Mouse (Mus musculus) cerebellum, postnatal 14 days (tissue): ENCODE results near the gene Gm39115.

Experiments used
- DNase-seq, 2 experiments: peaks; one replicate each; pipeline ENCODE4 v3.0.0; 2021; ENCODE audit warnings: mixed read lengths in 2 of 2

Gm39115 gene

DNA sequence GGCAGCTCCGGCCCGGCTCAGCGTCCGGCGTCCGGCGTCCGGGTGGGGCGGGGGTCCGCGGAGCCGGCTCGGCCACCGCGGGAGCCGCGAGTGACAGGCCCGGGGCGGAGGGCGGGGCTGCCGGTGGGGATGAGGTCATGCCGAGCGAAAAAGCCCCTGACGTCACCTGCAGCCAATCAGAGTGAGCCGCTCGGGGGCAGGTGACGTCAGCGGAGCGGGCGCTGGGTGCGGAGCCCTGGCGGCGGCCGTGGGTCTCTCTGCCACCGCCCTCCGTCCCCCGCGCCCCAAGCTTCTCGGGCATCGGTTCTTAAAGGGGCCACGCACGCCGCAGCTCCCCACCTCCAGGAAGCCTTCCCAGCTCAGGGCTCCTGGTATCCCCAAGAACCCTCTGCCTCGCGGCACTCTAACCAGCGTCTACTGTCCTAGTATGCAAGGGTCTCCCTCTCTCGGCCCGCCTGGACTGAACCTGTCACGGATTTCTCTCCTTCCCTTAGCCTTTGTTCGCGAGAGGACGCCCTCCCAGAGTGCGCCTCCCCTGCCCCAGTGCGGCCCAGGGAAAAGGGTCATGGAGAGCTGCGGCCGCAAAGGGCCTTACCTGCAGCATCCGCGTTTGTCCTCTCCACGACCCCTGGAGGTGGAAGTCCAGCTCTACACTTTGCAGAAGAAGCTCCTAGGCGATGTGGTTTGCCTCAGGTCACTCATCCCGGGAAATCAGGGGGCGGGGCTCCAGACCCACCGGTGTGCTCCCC lies 40.5 kb downstream of the Gm39115 start, which contains the start of gene Dusp8:
Gene Dusp8, minus strand, starts transcription at position 661 of the 749 bp plus-strand sequence.
- peak; percentile 99 for DNase-seq

DNA sequence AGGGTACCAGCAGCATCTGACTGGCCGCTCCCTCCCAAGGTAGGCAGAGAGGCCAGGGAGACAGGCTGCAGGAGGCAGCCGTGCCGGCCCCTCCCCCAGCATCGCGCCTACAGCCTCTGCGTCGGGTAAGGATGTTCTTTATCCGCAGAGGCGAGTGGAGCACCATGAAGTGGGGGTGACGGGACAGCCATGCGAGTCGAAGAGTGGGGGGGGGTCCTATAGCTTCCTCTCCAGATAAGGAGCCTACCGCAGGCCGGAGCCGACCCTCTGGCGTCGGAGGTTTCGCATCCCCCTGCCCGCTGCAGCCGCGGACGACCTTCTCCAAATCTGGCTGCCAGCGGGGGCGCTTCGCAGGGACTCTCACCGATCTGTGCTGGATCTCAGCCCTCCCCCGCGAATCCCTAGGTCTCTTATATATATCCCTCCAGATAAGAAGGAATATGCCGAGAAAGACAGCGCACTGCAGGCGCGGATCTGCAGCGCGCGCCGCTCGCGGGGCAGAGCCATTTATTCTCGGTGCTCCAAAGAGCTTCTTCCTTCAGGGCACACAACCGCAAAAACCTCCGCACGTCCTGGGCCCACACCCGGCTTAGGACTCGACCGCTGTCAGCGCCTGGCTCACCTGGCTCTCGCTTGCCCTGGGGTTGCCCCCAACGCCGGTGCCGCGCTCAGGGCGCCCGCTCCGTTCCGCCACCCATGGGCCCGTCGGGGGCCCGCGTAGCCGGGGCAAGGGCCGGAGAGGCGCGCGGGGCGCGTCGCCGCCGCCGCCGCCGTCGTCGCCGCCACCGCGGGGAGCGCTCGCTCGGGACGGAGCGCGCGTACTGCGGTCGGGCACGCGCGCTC lies 41.3 kb downstream of the Gm39115 start:
- DNase-seq: peak; percentile 81 to 83

DNA sequence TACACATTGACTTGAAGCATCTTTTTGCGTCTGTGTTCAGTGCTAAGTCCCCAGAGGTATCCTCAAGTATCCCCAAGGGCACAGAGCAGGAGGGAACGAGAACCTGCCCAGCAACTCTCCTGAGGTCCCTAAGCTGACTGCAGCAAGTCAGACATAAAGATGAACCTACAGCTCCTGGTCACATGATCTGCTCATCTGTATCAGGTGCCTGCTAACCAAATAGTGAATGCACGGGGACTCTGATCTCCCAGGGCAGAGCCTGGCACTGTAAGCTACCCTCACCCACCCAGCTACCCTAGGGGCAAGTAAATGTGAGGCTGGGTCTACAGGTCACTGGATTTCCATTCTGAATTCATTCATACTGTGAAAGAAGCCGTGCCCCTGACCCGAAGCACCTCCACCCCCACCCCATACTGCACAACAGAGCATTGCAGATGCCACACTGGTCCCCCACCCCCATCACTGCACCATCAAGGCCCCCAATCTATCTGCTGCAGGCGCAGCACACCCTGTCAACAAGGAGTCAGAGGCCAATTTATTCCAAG lies 42.1 kb downstream of the Gm39115 start:
- no peak for DNase-seq

DNA sequence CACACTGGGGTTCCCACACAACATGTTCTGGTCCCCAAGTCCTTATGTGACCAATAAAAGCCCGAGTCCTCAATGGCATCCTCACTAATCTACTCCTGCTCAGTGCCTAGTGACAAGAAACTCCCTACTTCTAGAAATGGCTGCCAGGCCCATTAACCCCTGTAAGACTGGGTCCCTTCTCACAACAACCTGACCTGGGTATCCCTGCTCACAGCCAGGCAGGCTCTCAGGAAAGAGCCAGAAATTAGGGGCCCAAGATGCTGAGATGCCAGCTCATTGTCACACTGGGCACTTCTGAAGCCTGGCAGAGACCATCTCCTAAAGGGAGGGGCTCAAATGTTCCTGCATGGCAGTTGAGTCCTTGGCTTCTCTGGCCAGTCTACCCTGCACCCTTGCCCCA lies 42.8 kb downstream of the Gm39115 start:
- DNase-seq: peak; percentile 17 to 29

DNA sequence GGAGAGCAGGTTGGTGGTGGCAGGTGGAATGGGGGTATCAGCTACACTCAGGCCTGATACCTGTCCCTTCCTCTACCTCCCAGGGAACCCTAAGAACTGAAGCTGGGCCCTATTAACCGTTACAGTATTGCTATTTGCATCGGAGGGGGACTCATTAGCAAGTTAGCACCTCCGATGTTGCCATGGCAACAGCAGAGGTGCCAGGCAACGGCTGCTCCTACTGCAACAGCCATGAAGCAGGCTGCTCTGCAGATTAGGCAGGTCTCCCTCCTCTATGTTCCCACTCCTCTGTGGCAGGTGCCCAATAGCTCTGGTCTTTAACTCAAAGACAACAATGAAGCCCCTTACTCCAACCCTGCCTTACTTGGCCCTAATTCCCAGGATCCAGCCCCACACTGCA lies 44.0 kb downstream of the Gm39115 start:
- peak; percentile 50 to 60 for DNase-seq

DNA sequence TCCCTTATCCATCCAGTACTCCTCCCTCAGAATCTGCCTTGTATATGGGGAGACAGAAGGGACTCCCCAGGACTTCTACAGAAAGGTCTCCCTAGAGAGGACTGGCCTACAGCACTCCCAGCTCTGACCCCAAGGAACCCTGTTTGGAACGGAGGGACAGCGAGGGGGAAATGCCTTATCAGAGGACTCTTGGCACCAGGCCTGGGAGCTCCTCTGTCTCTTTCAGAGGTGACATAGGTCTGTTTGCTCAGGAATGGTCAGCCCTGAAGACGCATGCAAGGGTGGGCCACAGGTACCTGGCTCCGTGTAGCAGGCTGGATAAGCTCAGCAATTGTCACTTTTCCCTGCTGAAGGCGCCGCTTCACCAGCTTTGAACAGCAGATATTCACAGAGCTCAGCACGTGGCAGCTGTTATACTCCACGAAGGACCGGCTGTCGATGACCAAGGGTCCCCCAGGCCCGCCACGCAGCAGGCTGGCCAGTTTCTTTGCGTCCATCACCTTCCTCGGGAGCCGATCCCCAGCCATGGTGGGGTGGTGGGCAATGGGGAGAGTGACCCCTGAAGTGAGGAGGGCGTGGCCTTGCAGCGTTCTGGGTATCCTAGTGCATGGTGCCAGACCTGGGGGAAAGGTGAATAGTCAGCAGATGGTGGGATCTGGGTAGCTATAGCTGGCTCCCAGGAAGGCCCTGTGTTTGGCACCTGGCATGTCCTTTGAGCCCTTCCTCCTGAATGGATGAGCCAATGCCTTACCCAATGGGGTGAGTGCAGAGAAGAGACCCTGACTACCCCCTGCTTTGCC lies 46.0 kb downstream of the Gm39115 start:
- DNase-seq: peak; percentile 48 to 60

DNA sequence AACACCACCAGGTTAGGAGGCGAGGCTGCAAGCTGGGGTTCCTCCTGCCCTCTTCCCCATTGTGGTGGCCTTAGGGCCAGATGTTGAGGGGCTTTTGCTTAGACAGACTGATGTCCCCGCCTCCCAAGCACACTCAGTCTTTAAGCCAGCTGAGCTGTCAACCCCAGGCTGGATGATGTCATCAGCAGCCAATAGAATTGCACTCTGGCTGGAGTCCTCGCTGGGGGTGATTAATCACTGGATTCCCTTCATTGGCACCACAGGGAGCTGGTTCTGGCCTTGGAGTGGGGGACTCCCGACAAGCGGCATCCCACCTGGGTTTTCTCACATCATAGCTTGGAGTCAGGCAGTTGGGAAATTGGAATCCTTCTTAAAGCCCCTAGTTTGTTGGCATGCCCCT lies 46.9 kb downstream of the Gm39115 start:
- DNase-seq: peak; percentile 38 to 42

DNA sequence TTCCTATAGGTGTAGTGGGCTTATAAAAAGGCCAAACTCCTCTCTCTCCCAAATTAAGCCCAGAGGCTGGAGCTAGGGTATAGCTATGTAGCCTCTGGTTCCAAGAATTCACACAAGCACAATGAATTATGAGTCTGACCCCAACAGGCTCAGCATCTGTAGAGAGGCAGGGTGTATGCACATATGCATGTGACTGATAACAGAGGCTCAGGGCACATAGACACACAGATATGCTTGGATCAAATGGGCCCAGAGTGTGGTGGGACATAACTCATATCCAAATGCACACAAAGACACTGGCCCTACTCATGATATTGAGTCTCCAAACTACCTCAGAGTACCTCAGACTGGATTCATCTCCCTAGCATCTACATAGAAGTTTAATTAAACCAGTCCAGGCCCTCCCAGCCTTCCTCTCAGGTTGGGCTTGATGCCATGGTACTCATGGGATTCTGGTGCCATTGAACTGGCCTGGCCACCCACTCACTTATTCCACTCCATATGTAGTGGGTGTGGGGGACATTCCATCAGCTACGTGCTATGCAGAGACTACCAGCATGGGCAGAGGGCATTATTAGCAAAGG lies 48.7 kb downstream of the Gm39115 start:
- no peak for DNase-seq

DNA sequence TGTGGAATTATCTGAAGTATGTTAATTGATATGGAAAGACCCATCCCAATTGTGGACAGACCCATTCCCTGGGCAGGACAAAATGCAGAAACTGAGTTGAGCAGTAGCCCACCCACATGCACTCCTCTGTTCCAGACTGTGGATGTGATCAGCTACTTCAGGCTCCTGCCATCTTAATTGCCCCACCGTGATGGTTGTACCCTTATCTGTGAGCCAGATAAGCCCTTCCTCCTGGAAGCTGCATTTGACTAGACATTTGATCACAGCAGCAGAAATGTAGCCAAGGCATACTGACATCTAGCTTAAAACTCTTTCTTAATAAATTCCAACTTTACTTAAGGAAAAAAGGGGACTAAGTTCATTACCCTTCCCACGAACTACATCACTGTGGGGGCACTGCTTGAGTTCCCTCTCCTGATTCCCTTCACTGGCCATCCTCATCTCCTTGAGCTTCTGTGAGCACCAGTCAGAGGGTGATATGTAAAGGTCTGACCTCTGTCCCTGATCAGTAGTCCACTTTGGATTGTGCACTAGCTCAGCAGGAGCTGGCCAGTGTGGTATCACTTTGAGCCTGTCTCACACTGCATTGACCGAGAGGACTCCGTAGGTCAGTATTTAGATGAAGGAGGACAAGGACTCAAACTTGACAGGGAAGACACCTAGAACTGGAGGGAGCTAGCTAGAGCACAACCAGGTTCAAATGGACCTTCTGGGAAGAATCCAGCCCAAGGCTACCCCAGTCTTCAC lies 49.5 kb downstream of the Gm39115 start:
- DNase-seq: no peak
